Mouse (Mus musculus): ENCODE measurements at regions not wholly inside any gene's neighbourhood (a gene's known extent, or its start where the extent isn't known, plus 50 kb on each side); places are given as distances from the start of the nearest gene placed in this dataset.

GRCm38 (mm10) chr8:50293501-50293900 is 1449.8 kb upstream of the Tenm3 start:
- no peaks in the 10 kb centered on the region for H3K36me3 ChIP-seq (ENCODE audit: control insufficient read depth, insufficient read depth, low read length)
- no peaks in the 10 kb centered on the region for H3K4me1 ChIP-seq (ENCODE audit: control insufficient read depth, insufficient read depth, low read length)
- H3K27ac ChIP-seq (ENCODE audit: low read length), result no peak overlapping the region
- 5% methylated on average over 4 of the region's 4 CpGs for WGBS
- ATAC-seq (ENCODE audit: insufficient number of reproducible peaks, insufficient read depth, low FRiP score, low read depth), result peak; percentile 49
- H3K27me3 ChIP-seq (ENCODE audit: control insufficient read depth, insufficient read depth, low read length), result no peaks in the 10 kb centered on the region
- H3K4me2 ChIP-seq (replicated peaks; ENCODE audit: low read depth, low read length), result no peak overlapping the region
- H3K4me3 ChIP-seq (ENCODE audit: low read depth, low read length), result no peak overlapping the region
- no peaks in the 10 kb centered on the region for H3K9me3 ChIP-seq (ENCODE audit: control insufficient read depth, low read depth, low read length)
- H3K9ac ChIP-seq (replicated peaks; ENCODE audit: low read depth, low read length), result no peak overlapping the region

GRCm38 (mm10) chr8:50292158-50292557 is 1448.4 kb upstream of the Tenm3 start:
- 41% methylated on average over 7 of the region's 7 CpGs for WGBS
- no peak overlapping the region for H3K4me3 ChIP-seq (ENCODE audit: low read depth, low read length)
- H3K4me2 ChIP-seq (replicated peaks; ENCODE audit: low read depth, low read length), result no peak overlapping the region
- H3K9me3 ChIP-seq (ENCODE audit: control insufficient read depth, low read depth, low read length), result no peaks in the 10 kb centered on the region
- no peaks in the 10 kb centered on the region for H3K36me3 ChIP-seq (ENCODE audit: control insufficient read depth, insufficient read depth, low read length)
- ATAC-seq (ENCODE audit: insufficient number of reproducible peaks, insufficient read depth, low FRiP score, low read depth), result no peak
- no peak overlapping the region for H3K27ac ChIP-seq (ENCODE audit: low read length)
- no peaks in the 10 kb centered on the region for H3K4me1 ChIP-seq (ENCODE audit: control insufficient read depth, insufficient read depth, low read length)
- H3K27me3 ChIP-seq (ENCODE audit: control insufficient read depth, insufficient read depth, low read length), result no peaks in the 10 kb centered on the region
- no peak overlapping the region for H3K9ac ChIP-seq (replicated peaks; ENCODE audit: low read depth, low read length)

GRCm38 (mm10) chr8:50276346-50276745 is 1432.6 kb upstream of the Tenm3 start:
- H3K4me2 ChIP-seq (replicated peaks; ENCODE audit: low read depth, low read length), result no peak overlapping the region
- no peak overlapping the region for H3K27ac ChIP-seq (ENCODE audit: low read length)
- no peak overlapping the region for H3K9ac ChIP-seq (replicated peaks; ENCODE audit: low read depth, low read length)
- H3K36me3 ChIP-seq (ENCODE audit: control insufficient read depth, insufficient read depth, low read length), result no peaks in the 10 kb centered on the region
- no peaks in the 10 kb centered on the region for H3K4me1 ChIP-seq (ENCODE audit: control insufficient read depth, insufficient read depth, low read length)
- no peaks in the 10 kb centered on the region for H3K9me3 ChIP-seq (ENCODE audit: control insufficient read depth, low read depth, low read length)
- no peak overlapping the region for H3K4me3 ChIP-seq (ENCODE audit: low read depth, low read length)
- no peaks in the 10 kb centered on the region for H3K27me3 ChIP-seq (ENCODE audit: control insufficient read depth, insufficient read depth, low read length)
- ATAC-seq (ENCODE audit: insufficient number of reproducible peaks, insufficient read depth, low FRiP score, low read depth), result no peak
- WGBS, result 72% methylated on average over 1 of the region's 1 CpGs

- no peaks in the 10 kb centered on the region for H3K4me1 ChIP-seq (ENCODE audit: control insufficient read depth, insufficient read depth, low read length)
- no peaks in the 10 kb centered on the region for H3K27me3 ChIP-seq (ENCODE audit: control insufficient read depth, insufficient read depth, low read length)
- H3K4me2 ChIP-seq (replicated peaks; ENCODE audit: low read depth, low read length), result no peak overlapping the region
- ATAC-seq (ENCODE audit: insufficient number of reproducible peaks, insufficient read depth, low FRiP score, low read depth), result no peak
- WGBS, result 53% methylated on average over 4 of the region's 4 CpGs
- no peaks in the 10 kb centered on the region for H3K36me3 ChIP-seq (ENCODE audit: control insufficient read depth, insufficient read depth, low read length)
- H3K4me3 ChIP-seq (ENCODE audit: low read depth, low read length), result no peak overlapping the region
- H3K9ac ChIP-seq (replicated peaks; ENCODE audit: low read depth, low read length), result no peak overlapping the region
- H3K27ac ChIP-seq (ENCODE audit: low read length), result no peak overlapping the region
- no peaks in the 10 kb centered on the region for H3K9me3 ChIP-seq (ENCODE audit: control insufficient read depth, low read depth, low read length)
Observed at GRCm38 (mm10) chr8:50264757-50265156, 1421.0 kb upstream of the Tenm3 start.
